Mouse (Mus musculus) liver, embryonic 14.5 days (tissue): Measurements from ENCODE around the gene Dnah8. TPM values are rescaled to one million over a fixed set of nuclear protein-coding genes. Genes with fewer than 3 reads are reported as not detected.

Source experiments
- ATAC-seq: fragments of 200-750 bp; cut with Nextera tagmentation; 2 replicates; pipeline ENCODE4 v1.8.0; 2017; ENCODE audit warnings: moderate number of reproducible peaks, mild to moderate bottlenecking, moderate library complexity; ENCODE audit not compliant: insufficient read depth
- DNase-seq, 3 experiments: peaks; one replicate each; pipeline ENCODE4 v3.0.0-alpha.2; 2012 to 2013; ENCODE audit warnings: low read depth in 3 of 3, low spot score in 3 of 3
- H3K27ac ChIP-seq: fragments of 300-500 bp; sonication (generic); 2 replicates; pipeline ENCODE4 v1.5.1; 2014; ENCODE audit warnings: moderate library complexity, mild to moderate bottlenecking, control low read depth, inconsistent platforms
- H3K27me3 ChIP-seq: fragments of 300-500 bp; sonication (generic); 2 replicates; pipeline ENCODE4 v1.6.1; 2014; ENCODE audit warnings: mild to moderate bottlenecking, low read length, moderate library complexity; ENCODE audit not compliant: control insufficient read depth, insufficient read depth
- H3K36me3 ChIP-seq: fragments of 300-500 bp; sonication (generic); replicated peaks from 2 replicates; pipeline ENCODE4 v1.6.1; 2014; ENCODE audit warnings: low read depth; ENCODE audit not compliant: control insufficient read depth, insufficient read depth
- H3K4me1 ChIP-seq, 2 experiments: fragments of 200-500 bp in 1 of 2; fragments of 300-500 bp in 1 of 2; sonication (generic) in 1 of 2; replicated peaks; 2 replicates each; pipeline ENCODE4 v1.6.1; 2012 to 2014; ENCODE audit warnings: antibody characterized with exemption in 1 of 2, inconsistent platforms in 1 of 2, low read length in 1 of 2; ENCODE audit not compliant: control insufficient read depth in 2 of 2, insufficient read depth in 2 of 2
- H3K4me2 ChIP-seq: fragments of 300-500 bp; sonication (generic); 2 replicates; pipeline ENCODE4 v1.6.1; 2014; ENCODE audit warnings: low read depth, mild to moderate bottlenecking, control low read depth, moderate library complexity
- H3K4me3 ChIP-seq, 2 experiments: fragments of 200-500 bp in 1 of 2; fragments of 300-500 bp in 1 of 2; sonication (generic) in 1 of 2; 2 replicates each; pipeline ENCODE4 v1.5.1; 2012 to 2014; ENCODE audit warnings: low read depth in 2 of 2, low read length in 2 of 2, mild to moderate bottlenecking in 2 of 2, control low read depth in 1 of 2, inconsistent platforms in 1 of 2, moderate library complexity in 1 of 2; ENCODE audit not compliant: insufficient read depth in 1 of 2
- H3K9ac ChIP-seq: fragments of 300-500 bp; sonication (generic); replicated peaks from 2 replicates; pipeline ENCODE4 v1.6.1; 2014; ENCODE audit warnings: mild to moderate bottlenecking, control low read depth, moderate library complexity
- H3K9me3 ChIP-seq: fragments of 300-500 bp; sonication (generic); 2 replicates; pipeline ENCODE4 v1.6.1; 2016; ENCODE audit warnings: low read length, mixed read lengths; ENCODE audit not compliant: control insufficient read depth
- CTCF ChIP-seq: IDR thresholded peaks from 2 replicates; pipeline ENCODE4 v1.5.1; 2016; ENCODE audit warnings: antibody characterized with exemption, low read depth, control low read depth
- EP300 ChIP-seq: IDR thresholded peaks from 2 replicates; pipeline ENCODE4 v1.6.1; 2016; ENCODE audit warnings: antibody characterized with exemption, low read depth
- WGBS: fragments of 180-500 bp; shearing (Covaris S2); extraction: QIAGEN DNeasy Blood & Tissue Kit; methylation state at CpG from one replicate; pipeline ENCODE4 v1.1.7; 2014; ENCODE audit not compliant: insufficient replicate concordance; 5-methylcytosine and 5-hydroxymethylcytosine counted together
- polyA plus RNA-seq, 2 experiments: library from polyadenylated mRNA; depleted of rRNA in 1 of 2; stranded (reverse) in 1 of 2; unstranded in 1 of 2; fragments of >200 nt; fragmentation: Nextera tagmentation in 1 of 2; extraction: Ambion mirVana in 1 of 2; gene quantifications; 2 replicates each; pipeline versions ENCODE4 v1.2.1 to v1.2.3; 2012 to 2014

The Dnah8 gene
- polyA plus RNA-seq, 2 experiments: 0.83 to 1.8 TPM

DNA sequence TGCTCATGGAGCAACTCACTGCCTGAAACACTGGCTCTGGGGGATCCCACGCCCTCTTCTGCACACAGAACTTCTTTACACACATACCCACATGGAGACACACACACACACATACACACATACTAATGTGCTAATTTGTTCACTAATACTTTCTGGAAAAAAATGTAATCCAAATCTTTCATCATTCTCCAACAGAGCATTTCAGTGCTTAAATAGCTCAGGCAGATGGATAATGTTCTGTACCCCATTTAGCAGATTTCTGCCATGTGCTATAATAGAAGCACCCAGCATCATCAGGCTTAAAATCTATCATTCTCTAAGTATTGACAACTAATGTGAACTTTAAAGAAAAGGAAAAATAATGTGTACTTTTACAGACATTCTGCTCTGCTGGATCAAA, 43.4 kb upstream of the Dnah8 start:
- ATAC-seq: no peak
- WGBS: 48% methylated on average over 1 of the region's 1 CpGs
- H3K9ac ChIP-seq: no peak overlapping the region
- H3K27me3 ChIP-seq: no peaks in the 10 kb centered on the region
- TF ChIP-seq EP300: no peak
- no peak for TF ChIP-seq CTCF
- H3K9me3 ChIP-seq: no peaks in the 10 kb centered on the region
- DNase-seq: no peak
- no peaks in the 10 kb centered on the region for H3K36me3 ChIP-seq
- H3K4me3 ChIP-seq: no peak overlapping the region
- H3K4me2 ChIP-seq: no peak overlapping the region
- H3K4me1 ChIP-seq: peaks cover 5 to 12% of the 10 kb centered on the region in 2 experiments
- no peak overlapping the region for H3K27ac ChIP-seq

DNA sequence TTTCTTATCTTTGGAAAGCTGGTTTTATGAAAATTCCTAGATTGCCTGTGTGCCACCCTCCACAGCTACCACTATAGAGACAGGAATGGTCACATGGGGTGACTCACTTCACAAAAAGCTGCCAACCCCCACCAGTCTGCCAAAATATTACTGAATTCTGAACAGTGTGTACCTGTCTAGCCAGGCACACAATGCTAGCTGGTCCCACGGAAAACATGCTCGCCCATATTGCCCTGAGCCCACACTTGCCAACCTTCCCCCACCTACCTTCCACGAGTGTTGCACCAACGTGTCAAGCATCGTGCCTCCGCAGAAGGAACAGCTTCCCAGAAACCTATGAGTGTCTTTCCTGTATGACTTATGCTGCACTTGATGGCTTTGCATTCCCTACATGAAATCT, 43.0 kb upstream of the Dnah8 start:
- H3K4me1 ChIP-seq: peaks cover 5 to 12% of the 10 kb centered on the region in 2 experiments
- no peak for TF ChIP-seq EP300
- TF ChIP-seq CTCF: no peak
- H3K27me3 ChIP-seq: no peaks in the 10 kb centered on the region
- H3K36me3 ChIP-seq: no peaks in the 10 kb centered on the region
- DNase-seq (no peak), ATAC-seq (no peak)
- no peak overlapping the region for H3K27ac ChIP-seq
- no peak overlapping the region for H3K4me2 ChIP-seq
- H3K9ac ChIP-seq: no peak overlapping the region
- no peaks in the 10 kb centered on the region for H3K9me3 ChIP-seq
- WGBS: 64% methylated on average over 6 of the region's 6 CpGs
- no peak overlapping the region for H3K4me3 ChIP-seq

DNA sequence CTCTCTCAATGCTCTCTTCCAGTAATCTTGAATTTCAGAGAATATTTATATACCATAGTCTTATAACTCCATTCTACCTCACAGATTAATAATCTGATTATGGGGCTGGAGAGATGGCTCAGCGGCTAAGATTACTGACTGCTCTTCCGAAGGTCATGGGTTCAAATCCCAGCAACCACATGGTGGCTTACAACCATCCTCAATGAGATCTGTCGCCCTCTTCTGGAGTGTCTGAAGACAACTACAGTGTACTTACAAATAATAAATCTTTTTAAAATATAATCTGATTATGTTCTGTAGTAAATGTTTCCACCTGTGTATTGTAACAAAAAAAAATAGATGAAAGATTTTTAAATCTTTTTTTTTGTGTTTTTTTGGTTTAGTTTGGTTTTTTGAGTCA, 41.8 kb upstream of the Dnah8 start:
- no peak for DNase-seq
- H3K4me3 ChIP-seq: no peak overlapping the region
- no peak overlapping the region for H3K9ac ChIP-seq
- no peaks in the 10 kb centered on the region for H3K9me3 ChIP-seq
- peak; percentile 18; the same call in 1 of the 2 replicates for TF ChIP-seq CTCF
- TF ChIP-seq EP300: no peak
- WGBS: 61% methylated on average over 3 of the region's 3 CpGs
- no peak overlapping the region for H3K4me2 ChIP-seq
- no peak for ATAC-seq
- H3K27ac ChIP-seq: no peak overlapping the region
- peaks cover 0 to 4% of the 10 kb centered on the region in 2 experiments; a peak in 1 of 4 replicates for H3K4me1 ChIP-seq
- H3K27me3 ChIP-seq: no peaks in the 10 kb centered on the region
- no peaks in the 10 kb centered on the region for H3K36me3 ChIP-seq

DNA sequence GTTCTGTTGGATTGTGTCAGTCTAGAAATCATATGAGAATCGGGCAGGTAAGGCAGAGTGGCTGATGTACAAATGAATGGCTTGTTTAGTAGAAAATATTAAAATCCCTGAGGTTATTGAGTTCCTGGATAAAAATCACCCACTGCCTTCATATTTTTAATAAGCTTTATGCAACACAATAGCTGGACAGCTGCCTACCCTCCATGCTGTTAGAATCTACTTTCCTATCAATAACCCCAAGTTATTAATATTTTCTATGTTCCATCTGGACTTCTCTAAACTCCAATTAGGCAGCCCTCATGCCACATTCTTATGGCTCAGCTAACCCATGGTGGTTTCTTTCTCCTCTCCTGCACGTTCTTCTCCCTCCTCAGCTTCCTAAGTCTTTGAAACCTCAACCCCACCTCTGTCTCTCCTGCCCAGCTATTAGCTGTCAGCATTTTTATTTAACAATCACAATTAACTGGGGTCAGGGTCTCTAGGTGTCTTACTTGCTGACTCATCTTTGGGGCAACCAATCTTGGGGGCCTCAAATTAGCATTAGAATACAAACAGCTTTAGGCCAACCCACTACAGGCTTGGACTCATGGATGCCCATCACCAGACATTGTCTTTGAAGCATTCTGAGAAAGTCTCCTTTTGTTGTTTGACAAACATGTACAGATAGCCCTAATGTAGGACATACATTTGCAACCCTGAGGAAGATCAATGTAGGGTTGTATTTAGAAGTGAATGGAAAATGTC, 40.7 kb upstream of the Dnah8 start:
- TF ChIP-seq CTCF: no peak
- no peak for TF ChIP-seq EP300
- Histone ChIP-seq H3K36me3 (no peaks in the 10 kb centered on the region), H3K4me1 (peaks cover 0 to 4% of the 10 kb centered on the region in 2 experiments; a peak in 1 of 4 replicates), H3K9ac (no peak overlapping the region), H3K27ac (no peak overlapping the region), H3K27me3 (no peaks in the 10 kb centered on the region), H3K9me3 (no peaks in the 10 kb centered on the region), H3K4me2 (no peak overlapping the region), H3K4me3 (no peak overlapping the region)
- WGBS: 57% methylated on average over 2 of the region's 2 CpGs
- no peak for DNase-seq
- ATAC-seq: no peak

DNA sequence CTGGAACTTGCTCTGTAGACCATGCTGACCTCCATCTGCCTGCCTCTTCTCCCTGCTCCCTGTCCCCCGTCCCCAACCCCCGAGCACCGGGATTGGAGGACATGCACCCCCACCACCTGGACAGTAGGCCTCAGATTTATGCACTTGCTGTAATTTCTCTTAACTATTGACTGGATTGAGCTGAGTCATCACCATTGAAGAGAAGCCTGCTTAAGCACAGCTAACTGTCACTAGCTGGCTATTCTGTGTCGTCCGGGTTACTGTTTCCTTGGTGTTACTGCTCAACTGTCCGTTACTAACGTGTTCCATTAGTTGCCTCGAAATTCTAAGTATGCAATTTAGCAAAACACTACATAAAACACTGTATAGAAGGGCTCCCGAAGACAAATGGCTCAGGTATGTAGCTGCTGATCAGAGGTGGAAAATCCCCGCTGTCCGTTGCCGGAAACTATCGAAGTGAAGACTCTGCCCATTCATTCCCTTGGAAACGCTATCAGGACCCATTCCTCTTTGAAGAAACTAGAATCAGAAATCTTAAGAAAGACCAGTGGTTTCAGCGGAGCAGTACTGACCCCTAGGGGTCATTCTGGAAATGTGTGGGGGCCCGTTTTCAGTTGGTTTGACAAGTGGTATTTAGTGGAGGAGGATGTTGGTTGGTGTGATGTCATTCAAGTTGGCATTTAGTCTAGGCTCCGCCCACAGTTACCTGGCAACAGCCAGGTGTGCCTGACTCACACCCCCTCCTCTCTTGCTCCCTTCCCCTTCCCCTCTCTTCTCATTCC, 33.5 kb upstream of the Dnah8 start:
- 63% methylated on average over 17 of the region's 17 CpGs for WGBS
- DNase-seq: no peak
- Histone ChIP-seq H3K27me3 (no peaks in the 10 kb centered on the region), H3K9ac (no peak overlapping the region), H3K36me3 (peaks cover 32% of the 10 kb centered on the region), H3K27ac (no peak overlapping the region), H3K4me1 (no peaks in the 10 kb centered on the region), H3K4me2 (no peak overlapping the region), H3K9me3 (no peaks in the 10 kb centered on the region), H3K4me3 (no peak overlapping the region)
- TF ChIP-seq CTCF (peak; percentile 54; the same call in 1 of the 2 replicates), EP300 (no peak)
- ATAC-seq: no peak
